20 mouse cellular contexts compared by ENCODE assay signal in the genomic region with DNA sequence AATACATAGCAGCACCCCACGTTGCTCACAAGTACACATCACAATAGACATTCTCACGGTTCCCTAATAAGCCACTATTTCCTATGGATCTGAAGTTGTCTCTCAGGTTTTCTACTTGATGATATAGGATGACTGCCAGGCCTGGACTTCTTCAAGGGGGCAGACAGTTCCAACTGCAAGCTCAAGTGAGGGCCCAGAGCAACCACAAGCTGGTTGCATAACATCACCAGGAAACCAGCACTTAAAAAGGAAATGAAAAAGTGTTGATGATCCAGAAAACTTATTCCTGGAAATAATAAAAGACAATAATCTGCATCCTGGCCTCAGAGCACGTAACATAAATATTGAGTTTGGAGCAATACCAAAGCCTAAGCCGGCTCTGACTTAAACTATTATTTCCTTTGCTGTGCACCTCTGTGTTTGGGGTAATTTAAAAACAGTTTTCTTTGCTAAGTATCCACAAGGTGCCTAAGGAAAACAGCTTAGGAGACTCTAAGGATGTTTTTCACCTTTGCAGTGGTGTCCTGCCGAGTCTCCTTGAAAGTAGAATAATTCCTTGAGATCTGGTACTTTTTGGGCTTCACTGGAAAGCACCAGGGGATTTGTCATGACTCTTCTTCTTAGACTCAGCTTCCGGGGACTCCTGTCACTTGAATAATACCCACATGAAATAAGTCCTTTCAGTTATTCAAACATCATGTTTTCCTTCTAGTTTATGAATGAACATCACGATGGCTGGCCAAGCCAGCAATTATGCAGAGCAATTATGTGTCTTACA.
DNase-seq lines count a peak whose midpoint lies in the region; ATAC-seq and TF ChIP-seq lines count a peak whose summit lies in the region.
"Had no signal": no experiment of that assay in that cellular context is flagged by ENCODE, and none has a peak within 500 bp of the region (broad histone marks: within the 10 kb centered on the region; RNA-seq: fewer than 3 reads in every experiment).

No protein-coding gene starts in this region.

- no peak for TF ChIP-seq POLR2A in lung, adult 2 months (IDR thresholded peaks at IDR 0.05; ENCODE audit: borderline replicate concordance, extremely low read depth, low read depth, low read length)
- TF ChIP-seq POLR2A in myocyte (IDR thresholded peaks at IDR 0.05; ENCODE audit: insufficient read length, low read depth), result no peak

- no peak overlapping the region for H3K27ac ChIP-seq in lung, postnatal 0 days (ENCODE audit: low read length)
- H3K27ac ChIP-seq: embryonic facial prominence, embryonic 12.5 days; forebrain, embryonic 15.5 days; hindbrain, postnatal 0 days; limb, embryonic 15.5 days; liver, embryonic 15.5 days; midbrain, embryonic 13.5 days; neural tube, embryonic 15.5 days had no signal

- H3ac ChIP-seq in myocyte (ENCODE audit: control insufficient read depth, insufficient read length), result no peak overlapping the region

- no peaks in the 10 kb centered on the region for H3K9me3 ChIP-seq in lung, postnatal 0 days (ENCODE audit: low read length)
- H3K9me3 ChIP-seq: embryonic facial prominence, embryonic 12.5 days; forebrain, embryonic 15.5 days; limb, embryonic 15.5 days; liver, embryonic 15.5 days; midbrain, embryonic 13.5 days; neural tube, embryonic 15.5 days had no signal

- H3K79me2 ChIP-seq in myocyte (ENCODE audit: control insufficient read depth, insufficient read depth), result no peaks in the 10 kb centered on the region

- no peak for TF ChIP-seq CTCF in lung, postnatal 0 days (IDR thresholded peaks at IDR 0.05)
- no peak for TF ChIP-seq CTCF in lung, adult 2 months (IDR thresholded peaks at IDR 0.05; ENCODE audit: insufficient read depth, low read length)

- DNase-seq in lung, postnatal 0 days (ENCODE audit: low spot score), result peak; percentile 54
- no peak for DNase-seq in lung, adult 2 months
- peak; percentile 8 for DNase-seq in gonadal fat pad, adult 2 months (ENCODE audit: low read depth)
- no peak for DNase-seq in kidney, adult 11 months
- no peak for DNase-seq in cerebellum, postnatal 10 days
- DNase-seq: cerebellum, adult 18-20 months; gastrocnemius, postnatal 14 days; kidney, adult 8-10 months; kidney, postnatal 25 days; thymus, adult 2 months had no signal

- no peak; the same call in 1 of the 2 replicates for ATAC-seq in lung, postnatal 0 days
- peak; percentile 51 for ATAC-seq in CD4-positive, CD25-positive, alpha-beta regulatory T cell, adult 4 months
- ATAC-seq: forebrain, embryonic 15.5 days; hindbrain, postnatal 0 days; midbrain, embryonic 13.5 days had no signal

- no peak overlapping the region for H3K4me2 ChIP-seq in lung, postnatal 0 days (replicated peaks; ENCODE audit: low read depth, low read length)
- no peak overlapping the region for H3K4me2 ChIP-seq in myocyte (ENCODE audit: low read depth)
- H3K4me2 ChIP-seq: embryonic facial prominence, embryonic 12.5 days; forebrain, embryonic 15.5 days; heart, embryonic 11.5 days; limb, embryonic 15.5 days; liver, embryonic 15.5 days; midbrain, embryonic 13.5 days; neural tube, embryonic 15.5 days had no signal

- peak; percentile 70 for TF ChIP-seq EP300 in lung, postnatal 0 days (IDR thresholded peaks at IDR 0.05)

- H3K9ac ChIP-seq in lung, postnatal 0 days (replicated peaks; ENCODE audit: low read depth), result no peak overlapping the region
- H3K9ac ChIP-seq: embryonic facial prominence, embryonic 12.5 days; forebrain, embryonic 15.5 days; limb, embryonic 15.5 days; liver, embryonic 15.5 days; midbrain, embryonic 13.5 days; neural tube, embryonic 15.5 days had no signal

- no peaks in the 10 kb centered on the region for H3K4me1 ChIP-seq in lung, postnatal 0 days (ENCODE audit: insufficient read depth, low read depth, low read length)
- peaks cover 5% of the 10 kb centered on the region; the same call in 1 of the 2 replicates for H3K4me1 ChIP-seq in lung, adult 2 months (ENCODE audit: control insufficient read depth, insufficient read depth, low read length)
- H3K4me1 ChIP-seq: forebrain, embryonic 15.5 days; limb, embryonic 15.5 days; midbrain, embryonic 13.5 days; neural tube, embryonic 15.5 days had no signal

- H3K4me3 ChIP-seq in lung, postnatal 0 days (ENCODE audit: low read depth, low read length), result no peak overlapping the region
- H3K4me3 ChIP-seq in lung, adult 2 months (replicated peaks; ENCODE audit: extremely low read depth, low read depth, low read length), result no peak overlapping the region
- no peak overlapping the region for H3K4me3 ChIP-seq in myocyte
- H3K4me3 ChIP-seq: embryonic facial prominence, embryonic 12.5 days; forebrain, embryonic 15.5 days; limb, embryonic 15.5 days; liver, embryonic 15.5 days; midbrain, embryonic 13.5 days; neural tube, embryonic 15.5 days had no signal

- no peaks in the 10 kb centered on the region for H3K27me3 ChIP-seq in lung, postnatal 0 days (replicated peaks; ENCODE audit: insufficient read depth, low read length)
- H3K27me3 ChIP-seq in myocyte (ENCODE audit: control insufficient read depth, insufficient read depth, insufficient read length), result no peaks in the 10 kb centered on the region
- H3K27me3 ChIP-seq: embryonic facial prominence, embryonic 12.5 days; forebrain, embryonic 15.5 days; limb, embryonic 15.5 days; liver, embryonic 15.5 days; midbrain, embryonic 13.5 days; neural tube, embryonic 15.5 days had no signal

- 56% methylated on average over 7 of the region's 7 CpGs for WGBS in lung, postnatal 0 days
- WGBS in lung, adult 2 months, result 38% methylated on average over 7 of the region's 7 CpGs

- no peaks in the 10 kb centered on the region for H3K36me3 ChIP-seq in lung, postnatal 0 days (ENCODE audit: insufficient read depth, low read length)
- no peaks in the 10 kb centered on the region for H3K36me3 ChIP-seq in myocyte (ENCODE audit: control insufficient read depth, insufficient read depth)
- H3K36me3 ChIP-seq: embryonic facial prominence, embryonic 12.5 days; forebrain, embryonic 15.5 days; limb, embryonic 15.5 days; liver, embryonic 15.5 days; midbrain, embryonic 13.5 days; neural tube, embryonic 15.5 days had no signal

TF ChIP-seq in myocyte, 11 proteins besides CTCF, POLR2A, EP300 and RAD21:
- peak; percentile 79 for TF ChIP-seq CEBPB (IDR thresholded peaks at IDR 0.05; ENCODE audit: insufficient read depth, poor library complexity, severe bottlenecking)
- TF ChIP-seq E2F4 (IDR thresholded peaks at IDR 0.05; ENCODE audit: insufficient read depth), result no peak
- no peak for TF ChIP-seq POLR2AphosphoS2 (IDR thresholded peaks at IDR 0.05; ENCODE audit: insufficient read length, low read depth)
- TF ChIP-seq TCF12 (IDR thresholded peaks at IDR 0.05; ENCODE audit: insufficient read depth, poor library complexity, severe bottlenecking), result no peak
- no peak for TF ChIP-seq REST (IDR thresholded peaks at IDR 0.05; ENCODE audit: insufficient read depth, insufficient read length)
- TF ChIP-seq USF1 (IDR thresholded peaks at IDR 0.05; ENCODE audit: low read depth), result no peak

Comparison
In these comparisons a context has a peak if more than half of its experiments do, and no peak if none do; other contexts are left out.
1. DNase-seq: peak in lung, postnatal 0 days (single experiment) and gonadal fat pad, adult 2 months (single experiment); none in lung, adult 2 months (single experiment), kidney, adult 11 months (single experiment) and cerebellum, postnatal 10 days (0 of 2).